Mouse (Mus musculus) effector memory CD4-positive, alpha-beta T cell, adult 5 months (primary cell): ENCODE measurements around the gene Gm2026. TPM values are rescaled to one million over a fixed set of nuclear protein-coding genes. Genes with fewer than 3 reads are reported as not detected.

ENCODE experiments used
- polyA plus RNA-seq: library from polyadenylated mRNA; unstranded; fragments of 100-300 nt; shearing (Covaris generic); gene quantifications from one replicate; pipeline ENCODE4 v1.2.1, GENCODE M21; 2017

The Gm2026 gene
- polyA plus RNA-seq: not detected

DNA sequence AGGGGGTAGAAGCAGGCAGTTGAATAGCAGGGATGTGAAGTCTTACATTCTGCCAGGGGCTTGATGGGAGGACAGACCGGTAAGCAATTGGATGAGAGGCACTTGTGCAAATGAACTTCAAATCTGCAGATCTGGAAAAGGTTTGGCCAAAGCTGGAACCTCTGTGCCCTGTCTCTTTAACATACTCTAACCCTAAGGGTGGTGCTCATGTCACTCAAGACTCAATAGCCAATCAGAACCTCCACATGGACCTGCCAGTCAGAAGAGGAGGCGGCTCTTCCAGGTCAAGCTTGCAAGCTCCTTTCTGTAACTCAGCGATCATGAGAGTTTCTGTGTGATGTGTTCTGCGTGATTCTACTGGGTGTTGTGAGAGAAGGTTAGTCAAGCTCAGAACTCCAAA is at the start of gene Gm2026:
Gm2026 (plus strand) TSS at position 301 of the 400 bp plus-strand sequence.

GRCm38 (mm10) chr2:175931000-175931399 is 34.1 kb upstream of the Gm2026 start, which contains the start of gene Zfp966:
Gene Zfp966 (minus strand): TSS chr2:175931100.

Other genes with a start within 250 kb of the Gm2026 start
- 4.4 TPM for gene Gm2007, start 223.8 kb upstream of the Gm2026 start, polyA plus RNA-seq
- not detected for gene Gm14288, start 164.2 kb upstream of the Gm2026 start, polyA plus RNA-seq
- 2.5 TPM for gene Gm6710, start 96.1 kb upstream of the Gm2026 start, polyA plus RNA-seq
- 1.1 TPM for gene Zfp966, start 34.2 kb upstream of the Gm2026 start, polyA plus RNA-seq
- not detected for gene Gm2004, start 184.5 kb downstream of the Gm2026 start, polyA plus RNA-seq